ENCODE assay signal across 7 mouse cellular contexts in the genomic region with DNA sequence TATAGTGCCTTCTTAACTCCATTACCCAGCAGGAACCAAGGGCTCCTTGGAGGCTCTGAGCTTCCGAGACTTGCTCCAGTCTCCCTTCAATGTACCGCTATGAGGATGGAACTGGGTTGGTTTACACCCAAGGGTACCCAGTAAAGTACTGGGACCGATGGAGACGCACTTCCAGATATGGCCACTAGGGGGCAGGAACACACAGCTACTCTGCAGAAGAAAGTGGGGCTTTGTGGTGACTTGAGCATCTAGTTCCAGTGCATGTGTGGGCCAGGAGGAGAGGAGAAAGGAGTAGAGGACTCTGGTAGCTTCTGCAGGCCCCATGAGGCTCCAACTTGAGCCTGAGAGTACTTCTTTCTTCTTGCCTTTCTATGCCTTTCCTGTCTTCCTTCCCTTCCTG. TPM values are rescaled to one million over a fixed set of nuclear protein-coding genes. Genes with fewer than 3 reads are reported as not detected.
DNase-seq lines count a peak whose midpoint lies in the region; ATAC-seq and TF ChIP-seq lines count a peak whose summit lies in the region.
"Not testable (repeated sequence)": the region's sequence is repeated elsewhere in the genome, so short reads cannot be mapped to it uniquely, and the experiment has no call there.

No protein-coding gene starts in this region.

- DNase-seq in cerebellum, adult 9-11 months, result peak; percentile 11
- not testable (repeated sequence) for DNase-seq in heart, postnatal 0 days (ENCODE audit: low spot score); lung, postnatal 0 days (ENCODE audit: low spot score)
- peak; percentile 5 for DNase-seq in kidney, postnatal 14 days
- DNase-seq in right cerebral cortex, adult 18-20 months, result peak; percentile 6

- not testable (repeated sequence) for H3K9ac ChIP-seq in heart, postnatal 0 days (replicated peaks; ENCODE audit: low read depth, low read length); lung, postnatal 0 days (replicated peaks; ENCODE audit: low read depth)

- not testable (repeated sequence) for H3K4me1 ChIP-seq in E14TG2a.4 (replicated peaks; ENCODE audit: low read depth, low read length); heart, postnatal 0 days (ENCODE audit: control insufficient read depth, insufficient read depth); lung, postnatal 0 days (ENCODE audit: insufficient read depth, low read depth, low read length)

- H3K4me2 ChIP-seq in heart, postnatal 0 days (ENCODE audit: low read depth, low read length); lung, postnatal 0 days (replicated peaks; ENCODE audit: low read depth, low read length): not testable (repeated sequence)

- H3K27me3 ChIP-seq in E14TG2a.4 (ENCODE audit: insufficient read depth, low read length); heart, postnatal 0 days (ENCODE audit: control insufficient read depth, insufficient read depth, low read length); lung, postnatal 0 days (replicated peaks; ENCODE audit: insufficient read depth, low read length): not testable (repeated sequence)

- H3K36me3 ChIP-seq in E14TG2a.4 (ENCODE audit: insufficient read depth, low read length); heart, postnatal 0 days (replicated peaks; ENCODE audit: control insufficient read depth, insufficient read depth, low read length); lung, postnatal 0 days (ENCODE audit: insufficient read depth, low read length): not testable (repeated sequence)

- WGBS in heart, postnatal 0 days, result 25% methylated on average over 4 of the region's 4 CpGs
- 38% methylated on average over 4 of the region's 4 CpGs for WGBS in lung, postnatal 0 days

- not testable (repeated sequence) for TF ChIP-seq EP300 in heart, postnatal 0 days (IDR thresholded peaks at IDR 0.05; ENCODE audit: low read depth); lung, postnatal 0 days (IDR thresholded peaks at IDR 0.05)

- peak; percentile 54 for ATAC-seq in activated CD4-positive, CD25-positive, alpha-beta regulatory T cell, adult 4 months
- ATAC-seq in heart, postnatal 0 days (ENCODE audit: insufficient read depth, low read depth); lung, postnatal 0 days: not testable (repeated sequence)

- H3K27ac ChIP-seq in heart, postnatal 0 days (ENCODE audit: low read depth); lung, postnatal 0 days (ENCODE audit: low read length): not testable (repeated sequence)

- TF ChIP-seq CTCF in E14TG2a.4 (conservative IDR thresholded peaks at IDR 0.05; ENCODE audit: low read length), result peak; percentile 79
- TF ChIP-seq CTCF in heart, postnatal 0 days (IDR thresholded peaks at IDR 0.05; ENCODE audit: low read depth), result peak; percentile 53
- peak; percentile 69 for TF ChIP-seq CTCF in lung, postnatal 0 days (IDR thresholded peaks at IDR 0.05)

- not testable (repeated sequence) for H3K9me3 ChIP-seq in E14TG2a.4 (ENCODE audit: low read length); heart, postnatal 0 days (replicated peaks; ENCODE audit: control insufficient read depth, low read length); lung, postnatal 0 days (ENCODE audit: low read length)

- H3K4me3 ChIP-seq in E14TG2a.4 (replicated peaks; ENCODE audit: low read length); heart, postnatal 0 days (ENCODE audit: low read depth, low read length); lung, postnatal 0 days (ENCODE audit: low read depth, low read length): not testable (repeated sequence)

RNA-seq across cellular contexts. Expression of a gene that starts 36.0 kb away (rescaled TPM):
- 10 to 100 TPM; 66.2 to 68.5 TPM for polyA plus RNA-seq in activated CD4-positive, CD25-positive, alpha-beta regulatory T cell, adult 4 months (2017; shearing (Covaris generic))
- total RNA-seq in heart, postnatal 0 days (2014; rRNA removed; ENCODE audit: low replicate concordance), result 5.6 and 9.6 TPM in 2 replicates
- polyA plus RNA-seq in heart, postnatal 0 days (2015; fragmentation: Nextera tagmentation; extraction: Ambion mirVana), result 15.8 TPM in 2 replicates
- polyA plus RNA-seq in lung, postnatal 0 days (2015; fragmentation: Nextera tagmentation; extraction: Ambion mirVana), result 16.9 and 18.6 TPM in 2 replicates
